Mouse (Mus musculus): ENCODE results near the gene Ifitm2. TPM values are rescaled to one million over a fixed set of nuclear protein-coding genes. Genes with fewer than 3 reads are reported as not detected.

The Ifitm2 gene
- total and polyA plus RNA-seq, 3 experiments, result 213 to 317 TPM; not detected in 1

DNA sequence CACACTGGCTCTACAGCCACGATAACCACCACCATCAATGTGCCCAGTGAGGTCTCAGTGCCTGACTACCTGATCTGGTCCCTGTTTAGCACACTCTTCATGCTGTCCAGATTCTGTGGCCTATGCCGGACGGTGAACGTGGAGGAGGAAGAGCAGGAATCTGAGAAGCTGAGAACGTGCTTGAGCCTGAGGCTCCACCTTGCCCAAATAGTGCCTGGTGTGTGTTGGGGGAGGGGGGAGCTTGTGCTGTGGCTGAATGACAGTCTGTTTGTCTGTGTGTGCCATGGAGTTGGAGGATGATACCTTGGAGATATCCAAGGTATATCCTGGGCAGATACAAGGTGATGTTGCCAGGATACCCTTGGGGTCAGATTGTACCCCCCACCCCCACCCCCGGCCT, 34.4 kb upstream of the Ifitm2 start:
- no peaks in the 10 kb centered on the region for H3K9me3 ChIP-seq (replicated peaks; ENCODE audit: insufficient read depth, low read length)
- H3K27me3 ChIP-seq (ENCODE audit: control insufficient read depth in 1 of 2, insufficient read depth in 2 of 2, low read length in 2 of 2), result peaks cover 0 to 4% of the 10 kb centered on the region in 2 experiments; a peak in 3 of 4 replicates
- no peaks in the 10 kb centered on the region for H3K4me1 ChIP-seq (ENCODE audit: control insufficient read depth in 1 of 2, insufficient read depth in 2 of 2, low read length in 2 of 2)
- no peaks in the 10 kb centered on the region for H3K36me3 ChIP-seq (ENCODE audit: control insufficient read depth in 1 of 2, insufficient read depth in 2 of 2, low read length in 2 of 2)
- no peak overlapping the region for H3K4me3 ChIP-seq (ENCODE audit: control insufficient read depth in 1 of 2, insufficient read depth in 1 of 2, low read depth in 2 of 2, low read length in 2 of 2)
- H3K79me2 ChIP-seq (ENCODE audit: control insufficient read depth, insufficient read depth, low read length, poor library complexity), result no peaks in the 10 kb centered on the region
- DNase-seq (ENCODE audit: low read depth, low spot score), result no peak
- no peak overlapping the region for H3K27ac ChIP-seq (ENCODE audit: control insufficient read depth, low read depth, low read length)
- no peak for TF ChIP-seq USF1 (IDR thresholded peaks at IDR 0.05; ENCODE audit: low read depth, low read length)
- TF ChIP-seq MXI1 (IDR thresholded peaks at IDR 0.05; ENCODE audit: low read depth, low read length), result no peak
- TF ChIP-seq MYC (IDR thresholded peaks at IDR 0.05; ENCODE audit: low read depth, low read length), result no peak
- TF ChIP-seq USF2 (IDR thresholded peaks at IDR 0.05; ENCODE audit: borderline replicate concordance in 1 of 2, insufficient read depth in 1 of 2, low read depth in 1 of 2, low read length in 2 of 2), result no peak
- no peak for TF ChIP-seq MEF2A (IDR thresholded peaks at IDR 0.05; ENCODE audit: extremely low read depth, insufficient replicate concordance, low read depth, low read length, poor library complexity, severe bottlenecking)
- TF ChIP-seq RAD21 (IDR thresholded peaks at IDR 0.05; ENCODE audit: low read depth, low read length), result no peak
- TF ChIP-seq SMC3 (IDR thresholded peaks at IDR 0.05; ENCODE audit: low read depth, low read length), result no peak
- TF ChIP-seq EP300 (IDR thresholded peaks at IDR 0.05; ENCODE audit: low read depth in 1 of 2, low read length in 2 of 2), result no peak
- TF ChIP-seq TCF12 (IDR thresholded peaks at IDR 0.05; ENCODE audit: low read depth, low read length), result no peak
- no peak for TF ChIP-seq POLR2AphosphoS2 (IDR thresholded peaks at IDR 0.05; ENCODE audit: low read length)
- TF ChIP-seq KAT2A (conservative IDR thresholded peaks at IDR 0.05; ENCODE audit: low read depth, low read length), result no peak
- H3K9ac ChIP-seq (ENCODE audit: control insufficient read depth, low read depth, low read length, poor library complexity, severe bottlenecking), result no peak overlapping the region

DNA sequence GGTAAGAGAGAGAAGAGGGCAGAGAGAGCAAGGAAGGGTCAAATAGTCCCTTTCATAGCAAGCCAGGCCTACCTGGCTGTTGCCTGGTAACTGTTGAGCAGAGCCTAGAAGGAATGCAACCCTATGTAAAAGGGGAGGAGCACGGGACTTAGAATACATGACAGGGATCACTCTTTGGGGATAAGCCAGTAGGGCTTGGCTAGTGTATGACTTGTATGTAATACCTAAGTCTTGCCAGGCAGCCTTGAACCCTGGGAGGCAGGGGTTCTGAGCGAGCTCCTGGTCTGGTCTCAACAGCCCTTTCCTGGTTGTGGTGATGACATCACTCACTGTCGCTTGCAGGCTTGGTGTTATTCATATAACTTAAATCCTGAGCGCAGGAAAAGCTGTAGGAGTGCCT, 33.2 kb upstream of the Ifitm2 start:
- TF ChIP-seq BHLHE40 (IDR thresholded peaks at IDR 0.05; ENCODE audit: borderline replicate concordance, low read depth, low read length) (no peak), POLR2AphosphoS5 (IDR thresholded peaks at IDR 0.05; ENCODE audit: borderline replicate concordance, low read depth, low read length) (no peak), POLR2AphosphoS2 (IDR thresholded peaks at IDR 0.05; ENCODE audit: low read length) (no peak), MAFK (IDR thresholded peaks at IDR 0.05; ENCODE audit: borderline replicate concordance, low read depth, low read length) (no peak), E2F4 (IDR thresholded peaks at IDR 0.05; ENCODE audit: borderline replicate concordance, low read depth, low read length) (no peak), GABPA (IDR thresholded peaks at IDR 0.05; ENCODE audit: low read depth, low read length) (no peak), USF1 (IDR thresholded peaks at IDR 0.05; ENCODE audit: low read depth, low read length) (no peak), RCOR1 (IDR thresholded peaks at IDR 0.05; ENCODE audit: low read depth, low read length) (no peak), MAX (IDR thresholded peaks at IDR 0.05; ENCODE audit: low read length) (no peak), TAL1 (IDR thresholded peaks at IDR 0.05; ENCODE audit: low read length) (no peak), NELFE (IDR thresholded peaks at IDR 0.05; ENCODE audit: low read depth, low read length) (no peak), UBTF (IDR thresholded peaks at IDR 0.05; ENCODE audit: borderline replicate concordance, insufficient read depth, low read depth, low read length) (no peak), MEF2A (IDR thresholded peaks at IDR 0.05; ENCODE audit: extremely low read depth, insufficient replicate concordance, low read depth, low read length, poor library complexity, severe bottlenecking) (no peak), SMC3 (IDR thresholded peaks at IDR 0.05; ENCODE audit: low read depth, low read length) (no peak), TBP (IDR thresholded peaks at IDR 0.05; ENCODE audit: low read depth, low read length) (no peak), USF2 (IDR thresholded peaks at IDR 0.05; ENCODE audit: borderline replicate concordance in 1 of 2, insufficient read depth in 1 of 2, low read depth in 1 of 2, low read length in 2 of 2) (no peak), ZMIZ1 (IDR thresholded peaks at IDR 0.05; ENCODE audit: low read depth, low read length) (no peak), ETS1 (IDR thresholded peaks at IDR 0.05; ENCODE audit: low read depth, low read length) (no peak)
- Histone ChIP-seq H3K36me3 (ENCODE audit: control insufficient read depth in 1 of 2, insufficient read depth in 2 of 2, low read length in 2 of 2) (no peaks in the 10 kb centered on the region), H3K4me1 (ENCODE audit: control insufficient read depth in 1 of 2, insufficient read depth in 2 of 2, low read length in 2 of 2) (no peaks in the 10 kb centered on the region)

More for the DNA sequence above, 33.2 kb upstream of the Ifitm2 start:
- Histone ChIP-seq H3K27ac (ENCODE audit: control insufficient read depth, low read depth, low read length) (no peak overlapping the region), H3K4me3 (ENCODE audit: control insufficient read depth in 1 of 2, insufficient read depth in 1 of 2, low read depth in 2 of 2, low read length in 2 of 2) (no peak overlapping the region), H3K9ac (ENCODE audit: control insufficient read depth, low read depth, low read length, poor library complexity, severe bottlenecking) (no peak overlapping the region), H3K9me3 (replicated peaks; ENCODE audit: insufficient read depth, low read length) (no peaks in the 10 kb centered on the region), H3K27me3 (ENCODE audit: control insufficient read depth in 1 of 2, insufficient read depth in 2 of 2, low read length in 2 of 2) (peaks cover 0 to 4% of the 10 kb centered on the region in 2 experiments; a peak in 3 of 4 replicates), H3K79me2 (ENCODE audit: control insufficient read depth, insufficient read depth, low read length, poor library complexity) (no peaks in the 10 kb centered on the region)
- DNase-seq (ENCODE audit: low read depth, low spot score), result no peak
